Mouse (Mus musculus) brain, embryonic 14.5 days (tissue): ENCODE measurements at regions not wholly inside any gene's neighbourhood (a gene's known extent, or its start where the extent isn't known, plus 50 kb on each side); places are given as distances from the start of the nearest gene placed in this dataset.

Source experiments
- CTCF ChIP-seq: fragments of 200-500 bp; IDR thresholded peaks from 2 replicates; pipeline ENCODE4 v1.5.1; 2012; ENCODE audit warnings: inconsistent platforms, mild to moderate bottlenecking, moderate library complexity, borderline replicate concordance; ENCODE audit not compliant: insufficient read depth, insufficient read length; ENCODE audit errors: extremely low read depth
- POLR2A ChIP-seq: fragments of 200-500 bp; IDR thresholded peaks from 2 replicates; pipeline ENCODE4 v1.6.1; 2012; ENCODE audit warnings: mild to moderate bottlenecking, inconsistent platforms, borderline replicate concordance; ENCODE audit not compliant: poor library complexity, insufficient read depth, insufficient read length, severe bottlenecking; ENCODE audit errors: extremely low read depth

DNA sequence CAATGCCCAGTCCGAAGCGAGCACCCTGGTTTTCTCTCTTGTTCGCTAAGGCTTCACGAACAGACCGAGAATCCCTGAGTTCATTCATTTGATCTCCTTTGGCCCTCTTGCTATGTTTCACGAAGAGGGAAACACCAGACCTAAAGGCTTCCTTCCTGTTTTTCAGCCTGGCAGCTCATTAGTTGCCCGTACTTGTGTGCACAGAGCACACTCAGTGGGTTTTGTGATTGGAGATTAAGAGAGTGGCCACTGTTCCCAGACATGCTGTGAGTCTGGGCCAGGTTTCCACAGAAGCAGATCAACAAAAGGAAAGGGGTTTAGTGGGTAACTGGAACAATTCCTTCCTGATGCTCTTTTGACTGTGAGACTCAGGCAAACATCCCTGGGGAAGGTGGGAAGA, 331.5 kb upstream of the Kazn start:
- no peak for TF ChIP-seq CTCF
- TF ChIP-seq POLR2A = no peak
